Mouse (Mus musculus) neutrophil, adult 65 days (primary cell): ENCODE measurements around the gene Gm2564. TPM values are rescaled to one million over a fixed set of nuclear protein-coding genes. Genes with fewer than 3 reads are reported as not detected.

Experiments used
- total RNA-seq: library from RNA; stranded (reverse); gene quantifications from 2 replicates; pipeline ENCODE4 v1.2.4, GENCODE M21; 2023

Gm2564 gene
- total RNA-seq, result not detected in 2 replicates

DNA sequence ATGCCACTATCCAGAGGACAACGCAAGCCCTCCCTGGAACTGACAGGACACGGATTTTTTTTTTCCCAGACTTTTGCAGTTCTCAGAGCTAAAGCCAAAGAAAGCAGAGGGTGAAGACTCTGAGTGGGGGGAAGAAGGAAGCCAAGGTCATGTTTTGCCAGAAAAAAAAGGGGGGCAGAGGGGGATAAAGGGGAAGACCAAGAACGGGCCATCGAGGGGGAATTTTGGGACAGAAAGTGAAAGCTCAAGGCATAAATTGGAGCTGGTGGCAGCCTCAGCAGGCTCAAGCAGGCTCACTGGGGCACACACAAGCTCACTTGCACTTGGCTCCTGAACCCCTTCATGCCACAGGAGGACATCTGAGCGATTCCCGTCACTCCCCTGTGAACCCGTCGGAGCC, at the start of gene Gm2564:
TSS of gene Gm2564 (plus strand) at position 301 of the 400 bp plus-strand sequence.

DNA sequence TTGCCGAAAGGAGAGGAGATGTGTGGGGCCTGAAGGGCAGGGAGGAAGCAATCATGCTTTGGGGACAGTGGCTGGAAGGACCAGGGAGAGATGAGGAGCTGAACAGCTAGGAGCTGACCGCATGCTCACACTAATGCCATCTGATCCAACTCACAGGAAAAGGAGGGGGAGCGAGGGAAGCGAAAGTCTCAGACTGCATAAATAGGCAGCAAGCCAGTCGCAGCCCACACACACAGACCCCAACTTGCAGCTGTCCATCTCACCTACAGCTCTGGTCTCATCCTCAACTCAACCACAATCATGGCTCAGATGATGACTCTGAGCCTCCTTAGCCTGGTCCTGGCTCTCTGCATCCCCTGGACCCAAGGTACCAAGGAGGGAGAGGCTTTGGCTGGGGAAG, 17.6 kb upstream of the Gm2564 start, which contains the start of gene Gm10591:
TSS of gene Gm10591 (plus strand) at position 301 of the 400 bp plus-strand sequence.

DNA sequence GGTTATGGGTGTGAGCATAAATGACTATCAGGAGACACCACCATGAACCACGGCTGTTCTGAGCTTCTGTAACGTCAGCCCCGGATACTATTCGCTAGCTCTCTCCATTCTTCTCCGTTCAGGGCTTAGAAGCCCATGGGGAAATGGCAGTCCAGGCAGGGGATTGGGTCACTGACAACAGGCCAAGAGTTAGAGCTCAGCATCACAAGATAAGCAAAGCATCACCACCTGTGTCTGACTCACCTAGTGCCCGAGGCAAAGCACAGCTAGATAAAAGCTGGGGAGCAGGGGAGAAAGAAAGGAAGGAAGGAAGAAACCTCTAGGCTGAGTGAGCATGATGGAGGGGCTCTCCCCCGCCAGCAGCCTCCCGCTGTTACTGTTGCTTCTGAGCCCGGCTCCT, 25.4 kb downstream of the Gm2564 start, which contains the start of gene Ccl27b:
TSS of gene Ccl27b (plus strand) at position 301 of the 400 bp plus-strand sequence.

DNA sequence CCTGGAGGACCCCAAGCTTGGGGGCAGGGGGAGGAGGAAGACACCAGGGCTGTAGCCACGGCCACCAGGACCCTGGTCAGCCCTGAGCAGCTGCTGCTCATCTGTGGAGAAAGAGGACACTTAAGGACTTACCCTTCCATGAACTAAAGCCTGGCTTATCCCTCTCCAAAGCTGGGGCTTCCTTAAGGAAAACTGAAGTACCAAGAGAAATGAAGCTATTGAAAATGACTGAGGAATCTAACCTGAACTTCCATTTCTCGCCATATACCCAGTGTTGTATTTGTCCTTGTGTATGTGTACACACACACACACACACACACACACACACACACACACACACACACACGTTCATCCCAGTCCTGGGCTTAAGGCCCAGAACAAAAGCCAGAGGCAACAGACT, 32.3 kb downstream of the Gm2564 start, which contains the start of gene Il11ra2:
TSS of gene Il11ra2 (minus strand) at position 101 of the 400 bp plus-strand sequence.

Other genes starting within 250 kb of the Gm2564 start
- gene Gm21586, start 190.3 kb upstream of the Gm2564 start, total RNA-seq, result not detected in 2 replicates
- gene Gm2163, start 163.0 kb upstream of the Gm2564 start, total RNA-seq, result 0.18 TPM in 1 of 2 replicates, not detected in the other
- gene Fam205a2, start 101.5 kb upstream of the Gm2564 start, total RNA-seq, result not detected in 2 replicates
- not detected in 2 replicates for gene Gm10591, start 17.5 kb upstream of the Gm2564 start, total RNA-seq
- not detected in 2 replicates for gene Ccl27b, start 25.5 kb downstream of the Gm2564 start, total RNA-seq
- not detected in 2 replicates for gene Il11ra2, start 32.2 kb downstream of the Gm2564 start, total RNA-seq
- gene 4930578G10Rik, start 105.8 kb downstream of the Gm2564 start, total RNA-seq, result not detected in 2 replicates
- gene Ccl19, start 126.9 kb downstream of the Gm2564 start, total RNA-seq, result not detected in 2 replicates
- gene Ccl21a, start 144.3 kb downstream of the Gm2564 start, total RNA-seq, result not detected in 2 replicates
- not detected in 2 replicates for gene Fam205a1, start 224.2 kb downstream of the Gm2564 start, total RNA-seq
- not detected in 2 replicates for gene Gm12394, start 227.1 kb downstream of the Gm2564 start, total RNA-seq
- not detected in 2 replicates for gene Fam205c, start 244.5 kb downstream of the Gm2564 start, total RNA-seq